Mouse (Mus musculus) embryonic facial prominence, embryonic 14.5 days (tissue): ENCODE results near the gene Wdfy4. TPM values are rescaled to one million over a fixed set of nuclear protein-coding genes. Genes with fewer than 3 reads are reported as not detected.

Experiments
- ATAC-seq: fragments of 200-750 bp; cut with Nextera tagmentation; 2 replicates; pipeline ENCODE4 v1.8.0; 2017; ENCODE audit warnings: low read depth, moderate number of reproducible peaks, moderate TSS enrichment
- DNase-seq: peaks from one replicate; pipeline ENCODE4 v3.0.0-alpha.2; 2015; ENCODE audit warnings: low spot score
- H3K27ac ChIP-seq: fragments of 300-500 bp; sonication (generic); replicated peaks from 2 replicates; pipeline ENCODE4 v1.5.1; 2014; ENCODE audit warnings: low read depth, mild to moderate bottlenecking, low read length, moderate library complexity
- H3K27me3 ChIP-seq: fragments of 300-500 bp; sonication (generic); replicated peaks from 2 replicates; pipeline ENCODE4 v1.6.1; 2014; ENCODE audit warnings: low read length; ENCODE audit not compliant: control insufficient read depth, insufficient read depth
- H3K36me3 ChIP-seq: fragments of 300-500 bp; sonication (generic); 2 replicates; pipeline ENCODE4 v1.6.1; 2014; ENCODE audit warnings: low read length, mixed read lengths; ENCODE audit not compliant: control insufficient read depth, insufficient read depth
- H3K4me1 ChIP-seq: fragments of 300-500 bp; sonication (generic); 2 replicates; pipeline ENCODE4 v1.6.1; 2014; ENCODE audit warnings: antibody characterized with exemption, low read length; ENCODE audit not compliant: control insufficient read depth, insufficient read depth
- H3K4me2 ChIP-seq: fragments of 300-500 bp; sonication (generic); 2 replicates; pipeline ENCODE4 v1.6.1; 2014; ENCODE audit warnings: low read depth, mild to moderate bottlenecking, low read length, moderate library complexity, mixed read lengths
- H3K4me3 ChIP-seq: fragments of 300-500 bp; sonication (generic); 2 replicates; pipeline ENCODE4 v1.5.1; 2014; ENCODE audit warnings: low read depth, mild to moderate bottlenecking, low read length
- H3K9ac ChIP-seq: fragments of 300-500 bp; sonication (generic); 2 replicates; pipeline ENCODE4 v1.6.1; 2014; ENCODE audit warnings: low read depth, mild to moderate bottlenecking, low read length, moderate library complexity, mixed read lengths
- H3K9me3 ChIP-seq: fragments of 300-500 bp; sonication (generic); 2 replicates; pipeline ENCODE4 v1.6.1; 2016; ENCODE audit warnings: low read length; ENCODE audit not compliant: control insufficient read depth
- WGBS: fragments of 180-500 bp; shearing (Covaris S2); extraction: QIAGEN DNeasy Blood & Tissue Kit; methylation state at CpG from one replicate; pipeline ENCODE4 v1.1.7; 2014; 5-methylcytosine and 5-hydroxymethylcytosine counted together
- polyA plus RNA-seq: library from polyadenylated mRNA; unstranded; fragments of >200 nt; fragmentation: Nextera tagmentation; extraction: Ambion mirVana; gene quantifications from 2 replicates; pipeline ENCODE4 v1.2.1, GENCODE M21; 2014

The Wdfy4 gene
- polyA plus RNA-seq, 1 experiment from 2014 or later, result 0.38 TPM

DNA sequence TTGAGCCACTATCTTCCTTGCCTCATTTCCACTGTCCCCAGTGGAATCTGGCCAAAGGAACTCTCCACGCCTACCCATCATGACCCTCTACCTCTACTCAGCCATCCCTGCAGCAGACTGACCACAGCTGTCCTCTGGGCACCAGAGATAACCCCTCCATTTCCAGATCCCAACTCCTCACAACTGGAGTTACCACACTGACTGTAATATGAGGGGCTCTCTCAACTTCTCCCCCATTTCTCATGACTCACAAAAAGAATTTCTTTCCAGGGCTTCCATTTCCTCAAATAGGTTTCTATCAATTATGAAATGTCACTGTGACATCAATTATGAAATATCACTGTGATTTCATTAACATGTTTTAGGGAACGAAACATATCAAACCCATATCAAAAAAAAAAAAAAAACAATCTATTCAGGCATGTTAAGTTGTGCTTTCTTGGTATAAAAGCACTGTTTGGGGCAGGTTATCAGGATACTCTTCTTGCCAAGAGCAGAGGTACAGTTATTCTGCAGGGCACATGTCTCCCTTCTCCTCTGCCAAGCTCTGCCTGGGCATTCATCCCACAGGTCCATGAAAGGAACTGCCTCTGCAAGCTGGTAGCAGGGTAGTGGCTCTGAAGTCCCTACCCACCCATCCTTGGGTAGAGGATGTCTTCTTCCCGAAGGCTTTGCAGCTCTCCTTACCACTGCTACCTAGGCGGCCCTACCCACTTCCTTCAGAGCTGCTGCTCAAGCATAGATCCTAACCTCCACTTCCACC, 10.1 kb downstream of the Wdfy4 start:
- H3K36me3 ChIP-seq, result no peaks in the 10 kb centered on the region
- H3K27ac ChIP-seq, result no peak overlapping the region
- H3K9me3 ChIP-seq, result no peaks in the 10 kb centered on the region
- 62% methylated on average over 4 of the region's 4 CpGs for WGBS
- no peak for ATAC-seq
- H3K9ac ChIP-seq, result no peak overlapping the region
- H3K27me3 ChIP-seq, result no peaks in the 10 kb centered on the region
- no peak overlapping the region for H3K4me3 ChIP-seq
- H3K4me1 ChIP-seq, result no peaks in the 10 kb centered on the region
- no peak overlapping the region for H3K4me2 ChIP-seq
- DNase-seq, result no peak

DNA sequence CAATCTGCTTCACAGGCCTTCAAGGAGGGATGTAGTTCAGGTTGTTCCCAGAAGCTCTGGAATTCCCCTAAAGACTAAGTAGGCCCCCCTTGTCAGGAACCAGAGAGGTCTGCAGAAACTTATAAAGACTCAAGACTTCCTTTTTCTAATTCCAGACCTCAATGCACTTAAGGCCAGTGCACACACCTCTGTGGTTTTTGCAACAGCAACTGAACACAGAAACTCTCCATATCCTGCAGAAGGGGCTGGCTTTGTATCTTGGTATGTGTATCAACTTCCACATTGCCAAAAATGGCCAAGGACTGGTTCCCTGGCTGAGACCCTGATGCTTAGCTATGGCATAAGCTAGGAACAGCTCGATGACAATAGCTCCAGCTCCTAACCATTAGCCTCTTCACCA, 13.4 kb downstream of the Wdfy4 start:
- WGBS, result 77% methylated on average over 1 of the region's 1 CpGs
- H3K9me3 ChIP-seq, result no peaks in the 10 kb centered on the region

DNA sequence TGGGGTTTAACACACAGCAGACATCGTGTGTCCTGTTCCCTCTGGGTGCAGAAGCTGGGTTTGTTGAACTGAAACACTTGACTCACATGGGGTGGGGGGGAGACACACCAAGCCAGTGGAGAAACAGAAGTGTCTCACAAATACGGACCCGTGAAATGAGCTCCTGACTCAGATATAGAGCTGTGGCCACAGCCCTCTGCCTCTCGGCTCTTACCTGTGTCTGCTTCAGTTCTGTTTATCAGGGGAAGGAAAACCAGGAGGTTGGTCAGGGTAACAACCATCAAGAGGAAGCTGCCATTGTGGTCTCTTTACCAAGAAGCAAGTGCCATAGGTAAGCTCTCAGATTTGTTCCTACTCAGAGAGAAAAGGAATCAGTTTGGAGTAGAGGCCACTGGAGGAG, 16.6 kb downstream of the Wdfy4 start:
- 90% methylated on average over 4 of the region's 4 CpGs for WGBS
- H3K9ac ChIP-seq, result no peak overlapping the region
- no peak for DNase-seq

More for the DNA sequence above, 13.4 kb downstream of the Wdfy4 start:
- ATAC-seq (no peak), DNase-seq (no peak)
- H3K4me1 ChIP-seq, result no peaks in the 10 kb centered on the region
- H3K4me3 ChIP-seq, result no peak overlapping the region
- no peaks in the 10 kb centered on the region for H3K27me3 ChIP-seq
- no peaks in the 10 kb centered on the region for H3K36me3 ChIP-seq
- no peak overlapping the region for H3K9ac ChIP-seq
- no peak overlapping the region for H3K4me2 ChIP-seq
- H3K27ac ChIP-seq, result no peak overlapping the region

DNA sequence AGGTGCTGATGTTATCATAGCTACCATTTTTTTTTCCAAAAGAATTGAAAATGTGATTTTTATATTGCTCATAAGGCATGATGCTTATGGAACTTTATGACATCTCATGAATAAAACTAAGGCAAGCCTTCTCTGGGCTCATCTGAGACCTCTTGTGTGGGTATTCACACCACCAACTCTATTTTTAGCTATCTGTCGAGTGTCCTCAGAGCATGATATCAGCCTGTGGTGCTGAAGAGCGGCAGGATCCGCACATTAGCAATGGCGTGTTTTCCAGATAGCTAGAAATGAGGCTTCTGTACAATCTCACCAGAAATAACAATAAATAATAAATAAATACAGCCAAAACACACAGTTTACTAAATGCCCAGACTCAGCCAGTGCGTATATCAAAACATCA, 23.1 kb downstream of the Wdfy4 start:
- no peaks in the 10 kb centered on the region for H3K27me3 ChIP-seq
- H3K9me3 ChIP-seq, result no peaks in the 10 kb centered on the region
- H3K9ac ChIP-seq, result no peak overlapping the region
- H3K4me3 ChIP-seq, result no peak overlapping the region
- no peak overlapping the region for H3K4me2 ChIP-seq
- 86% methylated on average over 5 of the region's 5 CpGs for WGBS
- H3K4me1 ChIP-seq, result no peaks in the 10 kb centered on the region
- DNase-seq, result no peak
- H3K27ac ChIP-seq, result no peak overlapping the region
- no peaks in the 10 kb centered on the region for H3K36me3 ChIP-seq
- ATAC-seq, result no peak

More for the DNA sequence above, 16.6 kb downstream of the Wdfy4 start:
- Histone ChIP-seq H3K36me3 (no peaks in the 10 kb centered on the region), H3K27me3 (no peaks in the 10 kb centered on the region), H3K9me3 (no peaks in the 10 kb centered on the region), H3K27ac (no peak overlapping the region), H3K4me3 (no peak overlapping the region), H3K4me1 (no peaks in the 10 kb centered on the region), H3K4me2 (no peak overlapping the region)
- ATAC-seq, result no peak

DNA sequence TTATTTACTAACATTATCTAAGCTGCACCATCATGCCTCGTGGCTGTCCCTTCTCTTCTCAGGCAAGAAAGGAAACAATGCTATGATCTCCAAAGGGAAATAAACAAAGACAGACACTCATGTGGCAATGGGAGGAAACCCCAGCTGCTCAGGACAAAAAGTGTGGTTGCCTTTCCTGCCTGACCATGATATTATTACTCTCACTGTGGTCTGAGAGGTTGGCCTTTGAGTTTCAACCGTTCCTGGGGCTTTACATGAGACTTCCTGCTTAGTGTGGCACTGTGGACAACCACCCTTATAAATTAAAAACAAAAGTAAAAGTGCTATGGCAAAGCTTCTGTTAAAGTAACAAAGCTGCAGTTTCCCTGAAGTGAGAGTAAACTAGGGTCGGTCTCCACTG, 27.0 kb downstream of the Wdfy4 start:
- Histone ChIP-seq H3K9ac (no peak overlapping the region), H3K9me3 (no peaks in the 10 kb centered on the region), H3K4me2 (no peak overlapping the region), H3K27ac (no peak overlapping the region), H3K4me1 (no peaks in the 10 kb centered on the region), H3K36me3 (no peaks in the 10 kb centered on the region), H3K4me3 (no peak overlapping the region), H3K27me3 (no peaks in the 10 kb centered on the region)
- WGBS, result 78% methylated on average over 3 of the region's 3 CpGs
- DNase-seq, result no peak
- ATAC-seq, result no peak

DNA sequence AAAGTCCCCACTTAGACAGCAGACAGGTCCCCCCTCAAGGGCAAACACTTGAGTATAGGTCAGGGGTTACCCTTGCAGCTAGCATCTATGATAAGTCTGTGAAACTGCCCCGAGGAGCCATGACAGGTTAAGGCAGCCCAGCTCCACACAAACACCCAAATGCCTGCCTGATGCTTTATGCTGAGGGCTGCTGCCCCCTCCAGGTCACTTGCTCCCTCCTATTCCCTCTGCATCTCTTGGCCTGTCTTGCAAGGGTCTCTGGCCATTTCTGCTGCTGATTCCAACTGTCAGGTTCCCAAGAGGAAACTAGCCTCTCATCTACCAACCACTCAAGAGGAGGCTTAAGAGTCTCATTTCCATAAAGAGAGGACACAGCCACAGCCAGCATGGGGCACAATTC, 32.4 kb downstream of the Wdfy4 start:
- DNase-seq (no peak), ATAC-seq (no peak)
- Histone ChIP-seq H3K9me3 (no peaks in the 10 kb centered on the region), H3K27me3 (no peaks in the 10 kb centered on the region), H3K4me1 (peaks cover 6% of the 10 kb centered on the region; the same call in 1 of the 2 replicates), H3K27ac (no peak overlapping the region), H3K4me2 (no peak overlapping the region), H3K4me3 (no peak overlapping the region), H3K9ac (no peak overlapping the region), H3K36me3 (no peaks in the 10 kb centered on the region)
- 50% methylated on average over 1 of the region's 1 CpGs for WGBS

DNA sequence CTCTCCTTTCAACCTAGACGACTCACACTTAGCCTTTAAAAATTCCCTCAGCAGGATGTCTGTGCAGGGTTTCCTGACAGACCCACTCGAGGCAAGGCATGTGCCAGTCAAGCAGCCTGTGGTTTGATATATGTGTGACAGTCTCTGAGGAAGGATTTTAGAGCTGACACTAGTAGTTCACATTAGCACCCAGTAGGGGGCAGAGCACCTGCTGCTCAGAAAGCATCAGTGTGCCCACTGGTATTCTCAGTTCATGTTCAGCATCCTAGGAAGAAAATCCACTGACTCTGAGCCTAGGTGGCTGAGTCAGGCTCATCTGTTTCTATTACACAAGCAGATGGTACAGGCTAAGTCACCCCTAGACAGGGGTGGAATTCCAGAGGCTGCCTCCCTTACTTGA, 39.0 kb downstream of the Wdfy4 start:
- ATAC-seq, result no peak
- 19% methylated on average over 2 of the region's 2 CpGs for WGBS
- Histone ChIP-seq H3K27me3 (no peaks in the 10 kb centered on the region), H3K4me1 (peaks cover 6% of the 10 kb centered on the region; the same call in 1 of the 2 replicates), H3K9ac (no peak overlapping the region), H3K4me2 (no peak overlapping the region), H3K4me3 (no peak overlapping the region), H3K9me3 (no peaks in the 10 kb centered on the region), H3K27ac (no peak overlapping the region), H3K36me3 (no peaks in the 10 kb centered on the region)
- DNase-seq, result no peak

DNA sequence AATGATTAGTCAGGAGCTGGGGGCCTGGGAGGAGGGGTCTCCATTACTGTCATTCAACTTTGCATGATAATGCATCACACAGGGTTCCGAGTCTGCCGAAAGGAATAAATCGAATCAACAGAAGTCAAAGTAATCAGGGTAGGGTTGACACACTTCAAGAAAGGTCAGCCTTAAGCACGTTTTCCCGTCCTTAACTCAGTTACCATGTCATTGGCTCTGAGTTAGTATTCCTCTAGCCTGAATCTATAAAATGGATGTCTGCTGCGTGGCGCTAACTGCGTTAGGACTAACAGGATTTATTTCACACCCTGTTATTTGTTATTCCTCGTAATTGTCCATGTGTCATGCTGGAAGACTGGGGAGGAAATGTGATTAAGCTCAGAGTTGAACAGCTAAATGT, 48.5 kb downstream of the Wdfy4 start:
- ATAC-seq (no peak), DNase-seq (no peak)
- 81% methylated on average over 9 of the region's 9 CpGs for WGBS
- Histone ChIP-seq H3K27me3 (no peaks in the 10 kb centered on the region), H3K27ac (no peak overlapping the region), H3K9ac (no peak overlapping the region), H3K4me1 (no peaks in the 10 kb centered on the region), H3K4me3 (no peak overlapping the region), H3K4me2 (no peak overlapping the region), H3K9me3 (no peaks in the 10 kb centered on the region), H3K36me3 (no peaks in the 10 kb centered on the region)

DNA sequence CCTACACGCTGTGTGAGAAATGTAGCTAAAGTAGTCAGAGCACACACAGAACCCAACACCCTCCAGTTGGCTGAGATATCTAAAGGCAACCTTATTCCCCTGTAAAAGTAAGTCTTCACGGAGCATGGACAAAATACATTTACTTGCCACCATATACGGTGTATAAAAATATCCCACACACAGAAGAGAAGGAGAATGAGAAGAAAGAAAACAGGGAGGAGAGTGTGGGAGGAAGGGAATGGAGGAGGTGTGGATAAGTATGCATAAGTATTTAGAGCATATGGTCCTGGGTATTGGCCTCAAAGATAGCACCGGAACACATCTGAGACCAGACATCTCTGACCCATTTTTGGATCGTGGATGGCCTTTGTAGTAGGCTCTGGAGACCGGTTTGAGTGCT, 50.1 kb downstream of the Wdfy4 start:
- Histone ChIP-seq H3K9me3 (no peaks in the 10 kb centered on the region), H3K27ac (no peak overlapping the region), H3K9ac (no peak overlapping the region), H3K27me3 (no peaks in the 10 kb centered on the region), H3K4me1 (no peaks in the 10 kb centered on the region), H3K4me3 (no peak overlapping the region), H3K36me3 (no peaks in the 10 kb centered on the region), H3K4me2 (no peak overlapping the region)
- DNase-seq, result no peak
- ATAC-seq, result no peak
- 85% methylated on average over 6 of the region's 6 CpGs for WGBS
